Mouse (Mus musculus) testis, adult 2 months (tissue): Measurements from ENCODE around the gene Nlrx1.

Source experiments
- CTCF ChIP-seq: fragments of 200-500 bp; IDR thresholded peaks from 2 replicates; pipeline ENCODE4 v1.5.1; 2012; ENCODE audit warnings: low read depth, mild to moderate bottlenecking, inconsistent platforms, low read length, moderate library complexity; ENCODE audit not compliant: control insufficient read depth, insufficient read depth, insufficient replicate concordance
- POLR2A ChIP-seq: fragments of 200-500 bp; IDR thresholded peaks from 2 replicates; pipeline ENCODE4 v1.6.1; 2012; ENCODE audit warnings: low read depth, mild to moderate bottlenecking, inconsistent platforms, low read length, moderate library complexity; ENCODE audit not compliant: control insufficient read depth

GRCm38 (mm10) chr9:44233021-44233801 is 35.2 kb downstream of the Nlrx1 start:
- TF ChIP-seq CTCF (no peak), POLR2A (no peak)
